Mouse (Mus musculus) thymus, adult 2 months (tissue): ENCODE measurements at regions not wholly inside any gene's neighbourhood (a gene's known extent, or its start where the extent isn't known, plus 50 kb on each side); places are given as distances from the start of the nearest gene placed in this dataset.

Experiments used
- CTCF ChIP-seq: fragments of 200-500 bp; IDR thresholded peaks from 2 replicates; pipeline ENCODE4 v1.5.1; 2012; ENCODE audit warnings: mild to moderate bottlenecking, control low read depth, low read length, moderate library complexity, borderline replicate concordance; ENCODE audit not compliant: control insufficient read depth, poor library complexity, insufficient read depth; ENCODE audit errors: extremely low read depth
- POLR2A ChIP-seq: fragments of 200-500 bp; IDR thresholded peaks from 2 replicates; pipeline ENCODE4 v1.6.1; 2012; ENCODE audit warnings: mild to moderate bottlenecking, low read length, control low read depth, moderate library complexity; ENCODE audit not compliant: control insufficient read depth, poor library complexity, insufficient read depth; ENCODE audit errors: extremely low read depth

GRCm38 (mm10) chr9:43679331-43679730, 64.5 kb upstream of the Nectin1 start:
- no peak for TF ChIP-seq POLR2A
- TF ChIP-seq CTCF: no peak
